Mouse (Mus musculus) brown adipose tissue, adult 24 weeks (tissue): ENCODE results near the gene Mrtfb. TPM values are rescaled to one million over a fixed set of nuclear protein-coding genes. Genes with fewer than 3 reads are reported as not detected.

Experiments used
- H3K27ac ChIP-seq: fragments of 200-500 bp; replicated peaks from 2 replicates; pipeline ENCODE4 v1.5.1; 2012; ENCODE audit warnings: low read depth, mild to moderate bottlenecking, low read length
- H3K4me1 ChIP-seq: fragments of 200-500 bp; 2 replicates; pipeline ENCODE4 v1.6.1; 2012; ENCODE audit warnings: low read length, mixed read lengths; ENCODE audit not compliant: control insufficient read depth, insufficient read depth, insufficient read length
- H3K4me3 ChIP-seq: fragments of 200-500 bp; 2 replicates; pipeline ENCODE4 v1.5.1; 2012; ENCODE audit warnings: low read depth, mild to moderate bottlenecking, low read length, moderate library complexity; ENCODE audit not compliant: insufficient read depth
- polyA plus RNA-seq: library from polyadenylated mRNA; stranded (reverse); fragments of >200 nt; gene quantifications from 2 replicates; pipeline ENCODE4 v1.2.4, GENCODE M21; 2012; ENCODE audit not compliant: missing spikeins, insufficient read depth, insufficient read length

Mrtfb gene
- polyA plus RNA-seq, 1 experiment = 7.1 TPM

DNA sequence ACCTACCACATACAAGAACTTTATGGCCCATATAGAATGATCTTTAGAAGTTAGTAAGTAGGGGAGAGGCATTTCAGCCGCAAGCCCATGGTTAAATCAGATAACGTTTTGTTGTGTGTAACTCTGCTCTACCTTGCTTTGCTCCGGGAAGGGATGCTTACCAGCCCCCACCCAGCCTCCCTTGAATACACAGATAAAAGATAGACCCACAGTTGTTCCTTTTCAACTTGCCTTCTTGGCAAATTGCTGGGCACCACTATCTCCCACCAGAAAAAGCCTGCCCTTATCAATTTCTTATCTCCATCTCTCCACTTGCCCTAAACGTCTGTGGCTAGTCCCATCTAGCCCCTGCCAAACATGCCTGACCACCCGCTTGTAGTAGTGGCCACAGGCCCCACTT lies 161.6 kb downstream of the Mrtfb start:
- Histone ChIP-seq H3K4me1 (no peaks in the 10 kb centered on the region), H3K27ac (no peak overlapping the region), H3K4me3 (no peak overlapping the region)

DNA sequence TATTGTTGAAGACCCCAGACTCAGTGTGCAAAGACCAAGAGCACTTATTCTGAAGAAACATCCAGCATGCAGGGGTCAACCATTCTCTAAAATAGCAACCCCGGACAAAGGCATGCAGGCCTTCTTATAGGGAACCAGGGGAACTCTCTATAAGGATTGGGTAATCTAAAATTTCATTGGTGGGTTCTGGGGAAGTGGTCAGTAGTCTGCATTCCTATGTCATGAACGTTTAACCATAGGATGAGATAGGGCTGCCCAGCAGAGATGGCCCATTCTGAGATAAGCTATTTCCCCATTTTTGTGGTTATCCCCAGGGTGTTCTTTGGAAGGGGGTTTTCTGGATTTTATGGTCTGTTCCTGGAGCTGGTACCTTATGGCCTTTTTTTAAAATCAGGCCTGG lies 163.5 kb downstream of the Mrtfb start:
- Histone ChIP-seq H3K4me1 (no peaks in the 10 kb centered on the region), H3K27ac (no peak overlapping the region), H3K4me3 (no peak overlapping the region)

DNA sequence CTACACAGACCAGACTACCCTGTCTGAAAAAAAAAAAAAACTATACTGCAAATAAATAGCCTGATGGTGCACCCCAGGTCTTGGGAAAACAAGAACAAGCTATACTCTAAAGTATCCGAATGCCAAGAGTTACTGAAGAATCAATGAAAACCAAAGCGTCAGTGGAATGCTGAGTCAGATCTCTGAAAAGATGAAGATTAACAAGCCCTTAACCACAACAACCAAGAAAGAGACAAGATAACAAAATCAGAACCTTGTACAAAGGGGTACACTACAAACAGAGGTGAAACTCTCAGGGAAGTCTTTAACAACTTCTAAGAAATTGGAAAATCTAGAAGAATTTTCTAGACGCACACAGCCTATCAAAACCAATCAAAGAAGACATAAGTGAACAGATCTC lies 166.2 kb downstream of the Mrtfb start:
- Histone ChIP-seq H3K27ac (no peak overlapping the region), H3K4me1 (no peaks in the 10 kb centered on the region)

DNA sequence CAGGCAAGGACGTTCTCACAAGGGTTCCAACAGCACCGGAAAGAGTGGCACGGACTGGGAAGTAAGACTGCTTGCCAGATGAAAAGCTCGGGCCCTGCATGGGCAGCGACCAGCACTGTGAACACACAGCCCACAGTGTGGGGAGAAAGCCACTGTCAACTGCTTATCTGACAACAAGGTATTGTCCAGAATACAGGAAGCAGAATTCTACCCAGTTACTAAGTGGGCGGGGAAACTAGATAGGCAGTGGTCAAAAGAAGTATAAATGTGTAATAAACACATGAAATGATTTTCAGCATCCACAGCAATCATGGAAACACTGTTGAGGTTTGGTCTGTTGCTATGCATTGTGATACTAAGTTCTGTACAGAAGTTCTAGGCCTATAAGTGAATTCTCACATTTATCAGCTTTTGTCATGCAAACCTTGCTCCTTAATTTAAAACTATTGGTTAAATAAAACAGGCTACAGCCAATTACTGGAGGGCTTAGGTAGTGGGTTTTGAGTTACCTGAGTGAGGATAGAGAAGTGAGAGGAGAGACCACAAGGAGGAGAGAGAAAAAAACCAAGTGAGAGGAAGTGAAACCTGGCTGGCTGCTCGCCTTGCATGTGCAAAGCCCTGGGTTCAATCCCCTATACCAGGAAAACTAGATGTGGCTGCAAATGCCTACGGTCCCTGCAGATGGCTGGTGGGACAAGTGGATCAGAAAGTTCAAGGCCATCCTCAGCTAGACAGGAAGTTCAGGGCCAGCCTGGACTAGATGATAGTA lies 167.5 kb downstream of the Mrtfb start:
- no peak overlapping the region for H3K27ac ChIP-seq
- no peak overlapping the region for H3K4me3 ChIP-seq
- no peaks in the 10 kb centered on the region for H3K4me1 ChIP-seq

More for the DNA sequence above, 166.2 kb downstream of the Mrtfb start:
- H3K4me3 ChIP-seq = no peak overlapping the region

DNA sequence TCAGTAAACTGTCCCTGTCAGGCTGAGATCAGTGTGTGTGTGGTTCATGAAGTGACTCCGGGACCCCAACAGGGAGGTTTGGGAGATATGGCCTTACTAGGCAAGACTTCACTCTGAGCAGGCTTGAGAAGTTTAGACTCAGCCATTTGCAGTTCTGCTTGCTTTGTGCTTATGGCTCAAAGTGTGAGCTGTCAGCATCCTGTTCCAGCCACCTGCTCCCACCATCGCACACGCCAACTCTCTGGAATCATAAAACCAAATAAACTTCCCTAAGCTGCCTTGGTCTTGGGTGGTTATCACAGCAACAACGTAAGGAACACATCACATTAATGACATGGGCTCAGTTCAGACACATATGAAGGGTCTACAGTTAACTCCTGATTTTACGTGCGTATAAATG lies 169.5 kb downstream of the Mrtfb start:
- H3K27ac ChIP-seq = no peak overlapping the region
- H3K4me3 ChIP-seq = no peak overlapping the region
- H3K4me1 ChIP-seq = no peaks in the 10 kb centered on the region

DNA sequence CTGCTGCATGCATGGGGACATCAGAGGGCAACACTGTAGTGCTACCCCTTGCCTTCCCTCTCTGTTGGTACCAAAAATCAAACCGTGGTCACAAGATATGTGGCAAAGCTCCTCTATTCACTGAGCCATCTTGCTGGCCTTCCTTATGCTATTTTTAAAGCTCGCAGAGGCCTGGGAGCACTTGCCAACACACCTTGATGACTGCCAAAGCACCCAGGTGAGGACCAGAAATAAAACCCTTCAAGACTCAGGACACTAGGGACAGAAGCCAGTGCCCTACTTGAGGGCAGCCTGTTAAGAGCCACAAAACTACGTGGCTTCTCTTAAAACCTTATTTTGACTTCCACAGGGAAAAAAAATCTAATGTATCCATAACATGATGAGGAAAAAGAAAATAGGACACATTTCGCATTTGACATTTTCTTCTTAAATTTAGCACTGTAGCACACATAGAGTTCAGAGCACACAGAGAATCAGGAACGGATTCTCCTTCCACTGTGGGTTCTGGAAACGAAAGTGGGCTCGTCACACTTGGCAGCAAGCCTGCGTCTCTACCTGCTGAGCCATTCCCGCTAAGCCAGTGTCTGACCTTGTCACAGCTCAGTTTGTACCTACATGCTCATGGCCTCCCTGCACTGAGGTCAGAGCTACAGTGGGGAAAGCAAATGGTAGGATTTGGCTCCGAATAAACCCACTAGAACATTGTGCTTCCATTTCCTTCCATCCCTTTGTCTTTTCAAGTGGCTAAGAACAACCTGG lies 170.7 kb downstream of the Mrtfb start:
- no peak overlapping the region for H3K4me3 ChIP-seq
- H3K27ac ChIP-seq = no peak overlapping the region
- no peaks in the 10 kb centered on the region for H3K4me1 ChIP-seq

DNA sequence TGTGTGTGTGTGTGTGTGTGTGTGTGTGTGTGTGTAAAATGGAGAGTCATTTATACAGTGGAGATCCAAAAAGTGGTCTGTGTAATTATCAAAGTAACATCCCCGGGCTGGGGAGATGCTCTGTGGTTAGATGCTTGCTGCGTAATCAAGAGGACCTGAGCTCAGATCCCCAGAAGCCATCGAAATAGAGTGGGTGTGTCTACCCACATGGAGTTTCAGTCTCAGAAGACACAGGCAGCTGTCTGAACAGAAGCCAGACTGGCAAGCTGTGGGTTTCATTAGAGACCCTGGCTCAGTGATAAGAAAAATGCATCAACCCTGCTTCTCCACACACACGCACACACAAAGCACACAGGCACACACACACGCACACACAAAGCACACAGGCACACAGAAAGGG lies 171.8 kb downstream of the Mrtfb start:
- Histone ChIP-seq H3K4me3 (no peak overlapping the region), H3K4me1 (no peaks in the 10 kb centered on the region), H3K27ac (no peak overlapping the region)

DNA sequence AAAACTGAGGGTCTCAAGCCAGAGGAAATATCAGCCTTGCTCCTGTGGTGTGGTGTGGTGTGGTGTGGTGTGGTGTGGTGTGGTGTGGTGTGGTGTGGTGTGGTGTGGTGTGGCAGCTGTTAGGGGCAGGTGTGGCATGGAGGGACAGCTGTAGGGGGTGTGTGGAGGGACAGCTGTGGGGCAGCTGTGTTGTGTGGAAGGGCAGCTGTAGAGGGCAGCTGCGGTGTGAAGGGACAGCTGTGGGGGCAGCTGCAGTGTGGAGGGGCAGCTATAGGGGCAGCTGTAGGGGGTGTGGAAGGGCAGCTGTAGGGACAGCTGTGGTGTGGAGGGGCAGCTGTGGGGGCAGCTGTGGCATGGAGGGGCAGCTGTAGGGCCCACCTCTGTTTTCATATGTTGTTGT lies 172.5 kb downstream of the Mrtfb start:
- Histone ChIP-seq H3K27ac (no peak overlapping the region), H3K4me1 (no peaks in the 10 kb centered on the region), H3K4me3 (no peak overlapping the region)

DNA sequence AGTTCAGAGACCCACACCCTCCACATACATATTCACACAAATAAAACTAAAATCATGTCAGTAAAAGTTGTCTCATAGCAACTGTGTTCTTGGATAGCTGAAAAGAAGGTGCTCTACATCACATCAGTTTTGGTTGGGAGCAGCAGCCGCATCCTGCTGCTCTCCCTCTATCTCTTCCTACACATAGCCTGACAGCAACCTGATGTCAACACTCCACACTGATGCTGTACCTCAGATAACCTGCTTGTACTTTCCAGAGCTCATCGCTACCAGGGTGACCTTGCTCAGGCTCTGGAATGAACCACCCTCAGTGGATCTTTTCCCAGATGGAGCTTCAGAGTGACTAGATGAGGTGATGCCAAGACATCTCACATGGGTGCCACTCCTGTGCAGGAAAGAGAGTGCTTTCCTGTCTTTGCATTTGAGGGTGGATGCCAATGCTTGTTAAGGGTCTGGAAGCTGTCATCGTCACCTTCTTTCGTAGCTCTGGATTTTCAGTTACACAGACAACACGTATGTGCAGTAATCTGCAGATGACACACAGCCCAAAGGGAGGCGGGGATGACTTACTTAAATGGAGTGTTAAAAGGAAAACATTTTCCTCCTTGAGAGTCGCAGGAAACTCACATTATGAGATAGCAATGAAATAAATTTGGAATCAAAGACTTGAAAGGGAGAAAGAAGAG lies 173.8 kb downstream of the Mrtfb start:
- Histone ChIP-seq H3K4me3 (no peak overlapping the region), H3K27ac (no peak overlapping the region), H3K4me1 (no peaks in the 10 kb centered on the region)

DNA sequence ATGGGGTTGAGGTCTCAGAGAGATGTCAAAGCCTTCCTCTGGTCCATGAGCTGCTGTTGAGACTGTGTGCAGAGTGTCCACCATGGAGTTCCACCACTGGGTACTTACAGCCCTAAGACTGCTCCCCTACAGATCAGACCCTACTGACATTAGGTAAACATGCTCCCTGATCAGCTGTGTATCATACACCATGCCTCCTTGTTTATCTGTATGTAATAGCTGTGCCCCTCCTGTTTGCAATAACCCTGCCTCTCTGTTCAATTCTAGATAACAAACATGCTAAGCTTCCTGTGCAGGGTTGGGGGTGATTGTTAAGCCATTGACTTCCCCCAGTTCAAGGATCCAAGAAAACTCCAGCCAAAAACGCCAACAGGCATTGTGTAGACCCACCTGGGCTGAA lies 174.7 kb downstream of the Mrtfb start:
- Histone ChIP-seq H3K4me3 (no peak overlapping the region), H3K4me1 (no peaks in the 10 kb centered on the region), H3K27ac (no peak overlapping the region)

DNA sequence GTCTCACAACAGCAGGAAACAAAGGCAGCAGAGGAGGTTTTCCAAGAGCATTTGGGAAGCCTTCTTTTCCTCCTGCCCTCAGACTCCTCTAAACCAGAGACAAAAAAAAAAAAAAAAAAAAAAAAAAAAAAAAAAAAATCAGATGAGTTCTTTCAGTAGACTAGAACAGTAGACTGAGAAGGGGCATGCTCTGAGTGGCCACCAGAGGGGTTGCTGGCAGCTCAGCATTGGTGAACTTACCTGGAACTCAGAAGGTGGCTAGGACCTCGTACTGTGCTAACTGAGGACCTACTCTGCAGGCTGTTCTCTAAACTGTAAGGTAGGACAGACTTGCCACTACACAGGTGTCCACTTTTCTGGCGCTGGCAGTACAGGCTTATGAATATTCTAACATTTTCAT lies 179.3 kb downstream of the Mrtfb start:
- Histone ChIP-seq H3K27ac (no peak overlapping the region), H3K4me1 (no peaks in the 10 kb centered on the region), H3K4me3 (no peak overlapping the region)

DNA sequence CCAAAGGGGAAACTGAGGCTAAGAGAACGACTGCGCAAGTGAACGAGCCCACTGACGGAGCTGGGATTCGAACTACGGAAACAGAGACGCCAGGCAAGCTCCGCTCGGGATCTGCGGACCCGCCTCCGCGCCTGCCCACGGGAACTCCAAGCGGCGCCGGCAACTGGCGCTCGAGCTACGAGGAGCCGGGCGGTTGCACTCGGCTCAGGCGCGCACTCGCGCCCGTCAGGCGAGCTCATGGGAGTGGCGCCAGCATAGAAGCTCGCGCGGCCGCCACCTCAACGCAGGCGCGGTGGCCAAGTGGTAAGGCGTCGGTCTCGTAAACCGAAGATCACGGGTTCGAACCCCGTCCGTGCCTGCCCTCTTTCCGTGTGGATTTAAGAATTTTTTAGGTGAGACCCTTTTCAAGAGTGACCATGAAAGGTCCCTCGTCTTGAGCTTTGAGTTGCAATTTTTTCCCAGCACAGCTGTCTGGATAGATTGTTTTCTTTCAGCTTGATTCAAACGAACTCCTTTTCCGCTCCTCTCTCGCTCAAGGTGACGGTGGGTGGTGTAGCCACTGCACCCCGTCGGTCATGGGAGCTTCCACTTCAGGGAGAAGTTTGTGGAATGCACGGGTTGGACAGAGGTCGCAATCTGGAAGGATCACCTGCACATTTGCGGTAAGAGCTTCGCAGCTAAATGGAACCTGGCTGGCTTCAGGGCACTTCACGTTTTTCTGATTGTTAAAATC lies 180.9 kb downstream of the Mrtfb start:
- Histone ChIP-seq H3K27ac (peak overlapping the region; percentile 59), H3K4me1 (no peaks in the 10 kb centered on the region), H3K4me3 (peak overlapping the region; percentile 72)

DNA sequence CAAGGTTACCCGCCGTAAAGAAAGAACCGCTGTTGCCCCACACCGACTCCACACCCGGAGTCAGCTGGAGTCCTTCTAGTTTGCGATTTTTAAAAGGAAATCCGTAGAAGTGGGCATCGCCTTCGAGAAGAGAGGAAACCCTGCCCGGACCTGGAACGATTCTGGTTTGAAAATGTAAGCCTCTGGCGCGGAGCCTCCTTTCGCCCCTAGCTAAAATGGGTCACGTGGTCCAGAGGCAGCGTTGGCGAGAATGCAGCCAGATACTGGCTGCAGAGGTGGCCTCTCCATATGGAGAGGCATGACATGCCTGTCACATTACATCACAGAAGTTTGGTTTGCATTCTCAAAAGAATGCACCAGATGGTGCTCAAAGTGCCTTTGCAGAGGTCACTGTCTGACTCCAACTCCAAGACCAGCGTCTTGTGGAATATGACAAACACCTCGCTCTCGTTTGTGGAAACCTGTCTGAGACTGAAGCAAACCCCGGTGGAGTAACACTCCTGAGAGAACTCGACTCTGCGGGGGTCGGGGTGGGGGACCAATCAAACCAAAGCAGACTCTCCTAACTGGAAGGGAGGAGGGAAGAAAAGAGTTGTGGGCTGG lies 181.6 kb downstream of the Mrtfb start:
- Histone ChIP-seq H3K4me3 (peak overlapping the region; percentile 72), H3K27ac (peak overlapping the region; percentile 59), H3K4me1 (no peaks in the 10 kb centered on the region)

DNA sequence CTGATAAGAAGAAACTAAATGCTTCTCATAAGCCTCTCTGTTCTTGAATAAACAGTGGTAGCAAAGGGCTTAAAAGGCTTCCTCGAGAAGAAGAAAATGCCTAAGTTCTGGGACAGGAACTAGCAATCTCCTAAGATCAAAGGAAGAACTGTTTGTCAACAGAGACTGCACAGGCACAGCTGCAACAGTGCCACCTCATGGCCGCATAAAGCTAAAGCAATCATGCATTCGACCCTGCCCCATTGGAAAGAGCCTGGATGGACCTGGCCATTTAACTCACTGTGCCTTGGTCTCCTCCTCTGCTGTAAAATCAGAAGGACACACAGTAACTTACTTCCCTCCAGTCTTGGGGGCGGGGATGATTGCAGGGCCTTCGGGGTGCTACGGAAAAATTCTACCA lies 184.2 kb downstream of the Mrtfb start:
- Histone ChIP-seq H3K4me3 (no peak overlapping the region), H3K4me1 (no peaks in the 10 kb centered on the region), H3K27ac (no peak overlapping the region)

DNA sequence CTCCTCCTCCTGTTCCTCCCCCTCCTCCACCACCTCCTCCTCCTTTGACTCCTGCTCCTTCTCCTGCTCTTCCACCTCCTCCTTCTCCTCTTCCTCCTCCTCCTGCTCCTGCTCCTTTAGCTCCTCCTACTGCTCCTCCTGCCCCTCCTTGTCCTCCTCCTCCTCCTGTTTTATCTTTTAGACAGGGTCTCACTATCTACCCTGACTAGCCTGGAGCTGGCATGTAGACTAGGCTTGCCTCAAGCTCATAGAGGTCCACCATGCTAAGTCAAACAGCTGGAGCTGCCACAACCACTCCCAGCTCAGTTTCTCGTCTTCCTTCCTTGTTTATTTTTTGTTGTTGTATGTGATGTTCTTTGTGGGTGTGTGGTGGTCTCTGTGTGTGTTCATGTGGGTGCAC lies 187.5 kb downstream of the Mrtfb start:
- Histone ChIP-seq H3K4me3 (no peak overlapping the region), H3K4me1 (0 out of 2 replicates have a peak, but pooled peaks cover 3% of the 10 kb centered on the region)

More for the DNA sequence above, 187.5 kb downstream of the Mrtfb start:
- no peak overlapping the region for H3K27ac ChIP-seq
